Mouse (Mus musculus) ovary, postnatal 14 days (tissue): ENCODE data around the gene Twnk.

ENCODE experiments used
- DNase-seq: peaks from one replicate; pipeline ENCODE4 v3.0.0; 2022; ENCODE audit warnings: low spot score

Gene Twnk

DNA sequence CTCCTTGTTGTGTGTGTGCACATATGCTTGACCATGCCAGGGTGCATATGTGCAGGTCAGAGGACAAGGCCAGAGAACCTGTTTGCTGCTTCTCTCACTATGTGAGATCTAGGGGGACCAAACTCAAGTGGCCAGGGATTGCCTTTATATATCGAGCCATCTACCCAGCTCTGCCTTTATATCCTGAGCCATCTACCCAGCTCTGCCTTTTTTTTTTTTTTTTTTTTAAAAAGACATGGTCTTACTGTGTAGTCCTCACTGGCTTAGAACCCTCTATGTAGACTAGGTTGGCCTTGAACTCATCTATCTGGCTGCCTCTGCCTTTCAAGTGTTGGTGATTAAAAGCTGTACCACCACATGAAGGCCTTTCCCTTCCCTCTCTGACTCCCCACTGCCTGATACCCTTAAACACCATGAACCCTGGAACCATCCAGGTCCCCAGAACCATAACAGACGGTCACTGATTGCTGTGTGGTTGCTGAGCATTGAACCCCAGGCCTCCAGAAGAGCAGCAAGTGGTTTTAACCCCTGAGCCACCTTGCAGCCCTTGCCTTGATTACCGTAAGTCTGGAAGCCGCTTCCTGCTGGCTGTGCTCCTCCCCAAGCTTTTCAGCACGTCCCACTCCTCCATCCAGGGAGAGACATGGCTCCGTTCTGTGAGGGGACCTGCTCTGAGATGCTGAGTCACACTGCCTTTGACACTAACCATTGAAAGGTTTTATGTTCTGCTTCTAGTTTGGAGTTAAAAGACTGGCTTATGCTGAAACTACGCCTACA is 1.5 kb upstream of the Twnk start:
- no peak for DNase-seq

- peak; percentile 96 for DNase-seq
Measured at GRCm38 (mm10) chr19:45005957-45006712, 672 bp downstream of the Twnk start, which contains the start of gene Mrpl43. Mrpl43 (minus strand) TSS chr19:45006442.

- no peak for DNase-seq
Measured at GRCm38 (mm10) chr19:45007021-45007420, 1.6 kb downstream of the Twnk start.

- no peak for DNase-seq
Measured at GRCm38 (mm10) chr19:45007425-45008191, 2.1 kb downstream of the Twnk start.

DNA sequence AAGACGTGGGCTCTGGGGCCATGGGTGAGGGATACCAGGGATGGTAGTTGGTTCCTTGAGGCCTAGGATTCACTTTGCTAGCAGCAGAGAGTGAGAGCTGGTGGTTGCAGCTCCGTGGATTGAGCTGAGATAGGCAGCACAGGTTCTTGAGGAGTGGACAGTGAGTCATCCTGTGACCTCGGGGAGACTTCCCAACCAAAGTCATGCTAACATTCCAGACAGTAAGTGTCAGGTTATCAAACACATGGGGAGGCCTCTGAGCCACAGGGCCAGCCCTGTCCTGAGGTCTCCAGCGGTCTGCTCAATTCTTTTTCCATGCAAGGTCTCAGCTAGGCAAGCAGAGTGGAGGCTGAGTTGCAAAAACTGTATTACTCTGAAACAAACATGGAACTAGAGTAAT is 5.2 kb downstream of the Twnk start:
- DNase-seq, result no peak

- DNase-seq, result no peak
Measured at GRCm38 (mm10) chr19:45012219-45012618, 6.8 kb downstream of the Twnk start.

GRCm38 (mm10) chr19:45012636-45013035 is 7.2 kb downstream of the Twnk start:
- no peak for DNase-seq

DNA sequence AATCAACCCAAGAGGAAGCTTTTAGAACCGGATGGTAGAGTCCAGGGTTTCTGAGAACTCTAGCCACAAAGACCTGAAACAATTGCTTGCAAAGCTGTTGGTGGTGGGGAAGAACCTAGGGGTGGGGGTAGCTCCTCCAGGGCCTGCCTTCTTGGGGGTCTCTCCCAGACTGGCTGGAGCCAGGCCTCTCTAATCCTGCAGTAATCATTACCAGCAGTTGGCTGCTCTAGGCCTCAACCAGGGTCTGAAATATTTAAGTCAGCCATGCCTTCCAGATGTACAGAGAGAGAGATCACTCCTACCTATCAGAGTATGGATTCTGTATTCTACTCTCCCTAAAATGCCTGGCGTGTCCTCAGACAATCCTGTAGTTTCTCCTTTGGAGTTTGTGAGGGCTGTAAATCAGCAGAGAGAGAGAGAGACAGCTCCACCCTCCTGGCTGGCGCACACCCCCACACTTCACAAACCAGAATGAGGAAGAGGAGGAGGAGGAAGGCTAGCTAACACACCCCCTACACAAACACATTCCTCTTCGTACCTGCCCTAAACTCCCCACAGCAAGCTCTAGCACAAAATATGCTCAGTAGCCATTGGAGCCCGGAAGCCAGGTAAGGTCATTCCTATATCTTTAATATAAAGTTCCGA is 8.2 kb downstream of the Twnk start:
- no peak for DNase-seq

DNA sequence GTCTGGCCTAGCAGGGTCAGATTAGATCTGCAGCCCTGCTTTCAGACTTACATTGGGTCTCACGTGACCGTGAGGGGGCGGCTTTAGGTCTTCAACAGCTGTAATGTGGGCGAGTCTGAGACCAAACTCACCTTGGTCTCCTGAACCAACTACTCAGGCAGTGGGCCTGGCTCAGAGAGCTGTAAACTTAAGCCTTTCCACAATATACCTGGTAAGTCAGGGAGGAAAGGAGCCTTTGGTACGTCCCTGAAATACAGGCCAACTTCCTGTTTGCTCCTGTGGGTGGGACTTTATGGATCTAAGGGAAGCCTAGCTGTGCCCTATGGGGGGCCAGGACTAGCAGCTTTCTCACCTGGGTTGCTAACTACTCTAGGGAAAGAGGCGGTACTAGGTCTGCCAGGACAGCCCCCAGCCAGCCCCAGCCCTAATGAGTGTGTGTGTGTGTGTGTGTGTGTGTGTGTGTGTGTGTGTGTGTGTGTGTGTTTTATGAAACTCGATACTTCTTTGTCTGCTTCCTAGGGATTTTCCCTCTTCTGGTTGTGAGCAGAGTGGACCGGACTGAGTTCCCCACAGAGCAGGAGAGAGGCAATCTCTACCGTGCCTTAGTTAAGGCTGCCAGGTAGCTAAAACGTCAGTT is 9.0 kb downstream of the Twnk start, which contains the start of gene Lzts2:
Gene Lzts2 (plus strand): TSS at position 80 of the 637 bp plus-strand sequence.
- no peak for DNase-seq

GRCm38 (mm10) chr19:45014981-45015402 is 9.5 kb downstream of the Twnk start:
- peak; percentile 62 for DNase-seq

DNA sequence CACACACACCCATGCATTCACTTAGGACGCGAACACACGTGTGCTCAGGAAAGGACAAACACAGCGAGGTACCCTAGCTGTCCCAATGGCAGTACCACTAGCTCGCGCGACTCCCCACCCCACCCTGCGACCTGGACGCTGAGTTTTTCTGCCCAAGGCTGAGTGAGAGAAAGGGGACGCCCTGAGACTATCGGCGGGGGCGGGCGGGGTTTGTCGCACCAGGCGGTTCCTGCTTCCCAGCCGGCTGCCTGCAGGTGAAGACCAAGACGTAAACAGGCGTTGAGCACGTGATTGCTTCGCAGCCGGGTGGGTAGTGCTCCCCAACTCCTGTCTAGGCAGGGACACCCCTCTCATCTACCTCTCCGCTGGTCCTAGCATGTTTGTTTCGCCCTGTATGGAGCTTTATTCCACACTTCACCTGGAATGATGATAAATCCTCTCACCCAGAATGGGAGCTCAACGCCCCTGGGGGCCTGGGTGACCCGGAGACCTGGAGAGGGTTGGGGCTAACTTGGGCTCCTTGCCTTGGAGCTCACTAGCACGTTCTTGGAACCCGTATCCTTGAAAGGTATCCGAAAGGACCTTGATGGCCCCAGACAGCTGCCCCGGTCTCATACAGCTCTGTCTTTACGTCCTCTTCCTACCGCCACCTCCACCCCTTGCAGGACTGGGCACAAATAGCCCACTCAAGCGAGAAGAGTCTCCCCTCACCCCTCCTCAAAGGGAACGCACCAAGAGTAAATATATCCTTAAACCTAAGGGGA is 10.2 kb downstream of the Twnk start:
- no peak for DNase-seq

DNA sequence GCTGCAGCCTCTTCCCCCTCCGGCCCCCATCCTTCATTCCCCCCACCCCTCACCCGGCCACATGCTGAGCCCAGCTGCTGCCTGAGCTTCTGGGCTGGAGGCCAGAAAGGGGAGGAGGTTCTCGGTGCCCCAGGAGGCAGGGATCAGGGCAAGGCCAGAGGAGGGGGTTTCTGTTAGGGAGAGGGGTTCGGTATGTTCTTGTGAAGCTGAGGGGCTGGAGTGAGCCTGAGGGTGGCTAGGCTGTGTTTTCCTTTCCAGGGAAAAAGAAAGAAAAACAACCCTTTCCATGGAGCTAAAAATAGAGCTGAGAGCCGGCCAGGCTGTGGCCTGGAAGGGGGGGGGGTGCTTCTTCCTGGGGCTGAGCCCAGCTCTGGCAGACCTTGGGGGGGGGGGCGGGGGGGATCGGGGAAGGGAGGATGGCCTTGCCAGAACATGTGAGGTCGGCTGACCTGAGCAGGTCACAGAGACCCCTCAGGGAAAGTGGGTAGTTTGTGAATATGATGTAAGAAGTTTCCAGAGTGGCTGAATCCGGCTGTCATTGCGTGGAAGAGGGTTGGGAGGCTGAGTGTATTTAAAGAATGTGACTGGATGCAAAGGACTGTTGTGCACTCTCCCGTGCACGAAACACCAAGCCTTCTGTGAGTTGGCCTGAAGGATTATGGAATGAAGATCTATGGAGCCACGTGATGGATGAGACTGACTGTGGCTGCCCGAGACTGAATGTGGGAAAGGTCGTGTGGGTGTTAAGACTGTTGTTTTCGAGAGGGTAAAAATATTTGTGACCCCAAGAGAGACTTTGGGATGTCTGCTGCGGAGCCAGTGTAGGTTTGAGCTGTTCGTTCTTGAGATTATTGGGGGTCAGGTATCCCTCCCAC is 11.1 kb downstream of the Twnk start:
- peak; percentile 71 for DNase-seq

DNA sequence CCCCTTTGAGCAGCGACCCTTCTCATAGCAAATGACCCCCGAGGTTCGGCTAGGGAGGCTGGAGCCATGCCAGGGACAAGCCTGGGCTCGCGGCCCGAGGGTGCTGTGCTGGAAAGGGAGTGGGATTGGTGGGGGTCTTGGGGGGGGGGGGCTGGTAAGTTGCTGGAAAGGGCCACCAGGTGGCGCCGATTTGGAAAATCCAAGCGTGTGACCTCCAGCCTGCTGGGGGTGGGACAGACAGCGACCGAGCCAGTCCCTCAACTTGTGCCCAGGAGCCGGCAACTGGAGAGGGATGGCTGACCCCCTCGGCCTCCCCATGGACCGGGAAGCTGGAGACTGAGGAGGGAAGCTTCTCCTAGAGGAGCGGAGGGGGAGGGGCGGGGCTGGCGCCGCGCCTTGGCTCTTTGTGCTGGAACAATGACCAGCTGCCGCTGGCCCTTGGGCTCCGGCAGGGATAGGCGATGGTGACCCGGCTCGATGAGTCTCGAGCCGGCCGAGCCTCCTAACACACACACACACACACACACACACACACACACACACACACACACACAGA is 11.8 kb downstream of the Twnk start:
- DNase-seq, result peak; percentile 82

- peak; percentile 90 for DNase-seq
Measured at GRCm38 (mm10) chr19:45017909-45018308, 12.4 kb downstream of the Twnk start.

DNA sequence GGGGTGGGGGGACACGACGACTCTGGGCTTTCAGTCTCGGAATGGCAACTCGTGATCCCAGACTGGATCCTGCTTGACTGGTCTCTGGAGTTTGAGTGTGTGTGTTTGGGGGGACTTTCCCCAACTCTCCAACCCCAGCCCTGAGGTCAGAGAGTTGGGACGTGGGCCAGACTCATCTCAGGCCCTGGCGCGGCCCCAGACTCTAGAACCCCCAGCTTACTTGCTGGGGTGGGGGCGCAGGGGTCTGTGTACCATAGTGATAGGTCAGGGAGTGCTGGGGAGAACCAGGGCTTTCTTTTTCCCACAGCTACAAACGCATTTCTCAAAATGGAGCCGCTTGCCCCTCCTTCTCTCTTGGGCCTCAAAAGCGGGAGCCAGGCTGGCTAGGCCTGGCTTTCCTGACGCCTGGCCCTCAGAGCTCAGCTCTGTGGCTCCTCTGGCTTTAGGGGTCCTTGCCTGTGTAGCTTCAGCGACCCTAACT is 12.9 kb downstream of the Twnk start:
- DNase-seq, result no peak

DNA sequence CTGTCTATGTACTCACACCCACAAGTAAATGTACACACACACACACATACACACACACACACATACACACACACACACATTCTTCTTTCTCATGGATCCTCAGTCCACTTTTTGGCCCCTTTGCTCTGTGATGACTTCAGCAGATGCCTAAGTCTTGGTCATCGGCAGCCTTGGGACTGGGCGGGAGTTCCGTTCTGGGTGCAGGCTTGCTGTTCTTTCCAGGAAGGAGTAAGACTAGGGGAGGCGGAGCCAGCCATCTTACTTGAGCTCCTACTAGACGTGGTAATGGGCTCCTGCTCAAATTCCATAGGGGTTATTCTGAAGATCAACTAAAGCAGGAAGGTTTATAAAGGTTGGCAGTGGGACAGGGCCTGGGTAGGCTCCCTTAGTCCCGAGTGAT is 14.9 kb downstream of the Twnk start:
- DNase-seq, result no peak

DNA sequence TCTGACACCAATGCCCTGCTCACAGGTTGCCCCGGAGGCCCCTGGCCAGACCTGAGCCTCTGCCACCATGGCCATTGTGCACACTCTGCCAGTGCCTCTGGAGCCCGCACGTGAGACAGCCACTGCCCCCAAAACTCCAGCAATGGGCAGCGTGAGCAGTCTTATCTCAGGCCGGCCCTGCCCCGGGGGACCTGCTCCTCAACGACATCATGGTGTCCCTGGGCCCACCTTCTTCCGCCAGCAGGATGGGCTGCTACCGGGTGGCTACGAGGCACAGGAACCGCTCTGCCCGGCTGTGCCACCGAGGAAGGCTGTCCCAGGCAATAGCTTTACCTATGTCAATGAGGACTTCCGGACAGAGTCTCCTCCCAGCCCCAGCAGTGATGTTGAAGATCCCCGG is 15.9 kb downstream of the Twnk start:
- no peak for DNase-seq

- no peak for DNase-seq
Measured at GRCm38 (mm10) chr19:45023993-45024392, 18.5 kb downstream of the Twnk start.

DNA sequence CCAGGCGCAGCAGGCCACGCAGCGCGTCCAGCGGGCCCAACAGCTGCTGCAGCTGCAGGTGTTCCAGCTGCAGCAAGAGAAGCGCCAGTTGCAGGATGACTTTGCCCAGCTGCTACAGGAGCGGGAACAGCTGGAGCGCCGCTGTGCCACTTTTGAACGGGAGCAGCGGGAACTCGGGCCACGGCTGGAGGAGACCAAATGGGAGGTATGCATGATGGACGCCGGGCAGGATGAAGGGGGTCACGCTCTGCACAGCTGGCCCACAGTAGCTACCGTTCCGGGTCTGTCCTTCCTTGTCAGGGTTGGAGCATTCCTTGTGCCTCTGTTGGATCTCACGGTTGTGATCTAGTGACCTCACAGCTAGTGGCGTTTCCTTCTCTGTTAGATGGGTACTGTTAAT is 19.3 kb downstream of the Twnk start:
- DNase-seq, result no peak
